Mouse (Mus musculus) ES-CJ7 (cell line): ENCODE data around the gene Pofut2.
A peak's percentile ranks its signal among the peaks of the same experiment; 100 is the strongest.
"Not testable (repeated sequence)": the region's sequence is repeated elsewhere in the genome, so short reads cannot be mapped to it uniquely, and the experiment has no call there.

Source experiments
- DNase-seq: peaks from one replicate; pipeline ENCODE4 v3.0.0; 2011; ENCODE audit warnings: low read depth, low spot score

Pofut2 gene

GRCm38 (mm10) chr10:77260166-77260875 lies 1.3 kb downstream of the Pofut2 start:
- DNase-seq = no peak

DNA sequence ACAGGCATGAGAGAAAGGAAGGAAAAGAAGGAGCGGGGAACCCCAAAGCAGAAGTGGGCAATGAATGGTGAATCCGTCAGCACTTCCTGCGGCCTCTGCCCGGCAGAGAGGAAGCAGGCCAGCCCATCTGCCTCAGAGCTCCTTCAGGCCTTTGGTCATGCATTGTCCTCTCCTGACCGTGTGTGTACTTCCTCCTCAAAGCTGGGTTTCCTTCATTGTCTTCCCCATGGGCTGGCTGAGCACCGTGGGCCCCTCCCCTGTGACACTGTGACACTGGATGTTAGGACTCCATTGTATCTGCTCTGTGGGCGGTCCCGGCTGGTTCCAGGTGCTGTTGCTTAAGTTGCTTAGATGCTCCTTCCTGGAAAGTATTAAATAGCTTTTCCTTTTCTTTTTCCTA lies 7.3 kb downstream of the Pofut2 start:
- DNase-seq = peak; percentile 40

GRCm38 (mm10) chr10:77267027-77267426 lies 8.0 kb downstream of the Pofut2 start:
- DNase-seq = no peak

DNA sequence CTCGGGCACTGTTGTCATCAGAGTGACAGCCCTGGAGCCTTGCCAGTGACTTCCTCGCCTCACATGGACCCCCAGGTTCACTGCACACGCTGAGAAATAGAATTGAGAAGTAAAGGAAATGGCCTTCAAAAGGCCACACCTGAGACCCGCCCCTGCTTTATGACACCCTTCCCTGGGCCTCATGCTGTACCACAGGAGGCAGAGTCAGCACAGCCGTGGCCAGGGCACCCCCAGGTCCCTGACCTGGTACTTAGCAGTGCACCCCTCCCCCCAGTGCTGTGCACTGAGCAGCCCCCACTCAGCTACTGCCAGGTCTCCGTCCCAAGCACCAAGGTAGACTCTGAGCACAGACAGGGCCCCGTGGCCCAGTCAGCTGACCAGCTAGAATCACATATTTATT lies 10.1 kb downstream of the Pofut2 start:
- DNase-seq = no peak

GRCm38 (mm10) chr10:77272980-77273730 lies 14.1 kb downstream of the Pofut2 start:
- DNase-seq = peak; percentile 35

- no peak for DNase-seq
Observed at GRCm38 (mm10) chr10:77273798-77274197, 14.8 kb downstream of the Pofut2 start.

DNA sequence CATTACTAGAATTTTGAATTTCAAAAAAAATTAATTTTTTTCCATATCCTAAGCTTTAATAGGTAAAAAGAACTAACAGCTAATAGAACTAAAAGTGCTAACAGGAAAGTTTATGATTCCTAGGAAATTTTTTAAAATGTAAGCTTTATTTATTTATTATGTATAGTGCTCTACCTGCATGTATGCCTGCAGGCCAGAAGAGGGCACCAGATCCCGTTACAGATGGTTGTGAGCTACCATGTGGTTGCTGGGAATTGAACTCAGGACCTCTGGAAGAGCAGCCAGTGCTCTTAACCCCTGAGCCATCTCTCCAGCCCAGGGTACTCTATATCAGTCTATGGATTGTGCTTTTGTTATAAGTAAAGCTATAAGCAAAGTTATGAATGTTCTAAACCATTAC lies 23.1 kb downstream of the Pofut2 start:
- DNase-seq = not testable (repeated sequence)

- DNase-seq = peak; percentile 81
Observed at GRCm38 (mm10) chr10:77282822-77283221, 23.8 kb downstream of the Pofut2 start.

DNA sequence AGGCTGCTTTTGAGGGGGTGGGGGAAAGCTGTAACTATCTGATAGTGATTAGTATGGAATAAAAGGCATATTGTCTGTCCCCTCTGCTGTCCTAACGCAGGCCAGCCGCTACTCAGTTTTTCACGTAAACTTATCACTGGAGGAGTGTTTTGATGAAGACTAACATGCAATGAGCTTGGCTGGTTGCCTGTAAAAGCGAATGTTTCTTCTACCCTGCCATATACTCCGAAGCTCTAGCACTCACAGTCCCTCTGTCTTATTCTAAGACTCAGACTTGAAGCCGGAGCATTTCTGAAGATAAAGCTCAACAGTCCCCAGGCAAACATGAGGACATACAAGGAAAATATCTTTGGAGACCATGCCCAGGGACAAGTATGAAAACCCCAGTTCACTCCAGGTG lies 25.8 kb downstream of the Pofut2 start:
- no peak for DNase-seq

- DNase-seq = no peak
Observed at GRCm38 (mm10) chr10:77287626-77288025, 28.6 kb downstream of the Pofut2 start.

- no peak for DNase-seq
Observed at GRCm38 (mm10) chr10:77288639-77289195, 29.7 kb downstream of the Pofut2 start.

GRCm38 (mm10) chr10:77289559-77289958 lies 30.5 kb downstream of the Pofut2 start:
- no peak for DNase-seq

- no peak for DNase-seq
Observed at GRCm38 (mm10) chr10:77290624-77291366, 31.8 kb downstream of the Pofut2 start.

GRCm38 (mm10) chr10:77294691-77295090 lies 35.7 kb downstream of the Pofut2 start:
- no peak for DNase-seq

GRCm38 (mm10) chr10:77298621-77299020 lies 39.6 kb downstream of the Pofut2 start:
- no peak for DNase-seq

DNA sequence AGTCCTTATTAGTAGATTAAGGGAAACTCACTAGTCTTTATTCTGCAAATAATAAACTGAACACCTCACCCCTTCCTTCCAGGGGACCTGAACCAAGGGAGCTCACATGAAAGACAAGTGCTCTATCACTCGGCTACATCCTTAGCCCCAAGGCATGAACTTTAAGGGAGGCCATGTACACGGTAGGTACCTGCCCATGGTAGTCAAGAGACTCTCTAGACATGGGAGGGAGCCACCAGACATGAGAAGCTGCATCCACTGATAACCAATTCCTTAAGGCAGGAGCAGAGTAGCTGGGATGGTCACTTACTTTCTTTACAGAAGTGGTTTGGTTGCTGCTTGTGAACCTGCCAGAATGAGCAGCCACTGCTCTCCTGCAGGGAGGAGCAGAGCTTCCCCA lies 40.2 kb downstream of the Pofut2 start:
- no peak for DNase-seq

DNA sequence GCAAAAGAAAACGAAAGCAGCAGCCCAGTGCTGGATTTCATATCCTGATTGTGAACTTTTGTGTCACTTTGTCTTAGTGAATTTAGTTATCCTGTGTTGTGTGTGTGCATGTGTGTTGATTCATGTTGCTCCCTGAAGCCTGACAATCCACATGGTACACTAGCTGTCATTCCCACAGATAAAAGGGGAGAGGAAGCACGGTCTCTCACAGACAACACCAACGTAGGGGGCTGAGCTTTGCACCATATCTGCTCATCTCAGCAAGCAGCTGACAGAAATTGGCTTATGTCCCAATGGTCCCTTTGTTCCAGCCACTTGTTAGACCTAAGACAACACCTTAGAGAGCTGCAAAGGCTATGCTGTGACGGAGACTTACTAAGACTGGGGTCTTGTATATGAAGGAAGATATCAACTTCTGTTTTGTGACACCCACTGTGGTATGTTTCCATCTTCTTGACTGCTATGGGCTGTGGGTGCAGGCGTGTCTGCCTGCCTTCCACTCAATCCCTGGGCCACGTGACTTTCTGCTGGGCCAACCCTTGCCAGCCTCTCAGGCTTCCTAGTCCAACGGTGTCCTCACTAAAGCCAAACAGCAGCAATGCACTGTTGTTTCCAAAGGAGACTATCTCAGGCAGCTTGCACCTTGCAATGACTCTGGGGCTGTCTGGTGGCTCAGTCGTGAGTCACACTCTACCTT lies 41.4 kb downstream of the Pofut2 start:
- no peak for DNase-seq

- no peak for DNase-seq
Observed at GRCm38 (mm10) chr10:77300934-77301297, 41.9 kb downstream of the Pofut2 start.

DNA sequence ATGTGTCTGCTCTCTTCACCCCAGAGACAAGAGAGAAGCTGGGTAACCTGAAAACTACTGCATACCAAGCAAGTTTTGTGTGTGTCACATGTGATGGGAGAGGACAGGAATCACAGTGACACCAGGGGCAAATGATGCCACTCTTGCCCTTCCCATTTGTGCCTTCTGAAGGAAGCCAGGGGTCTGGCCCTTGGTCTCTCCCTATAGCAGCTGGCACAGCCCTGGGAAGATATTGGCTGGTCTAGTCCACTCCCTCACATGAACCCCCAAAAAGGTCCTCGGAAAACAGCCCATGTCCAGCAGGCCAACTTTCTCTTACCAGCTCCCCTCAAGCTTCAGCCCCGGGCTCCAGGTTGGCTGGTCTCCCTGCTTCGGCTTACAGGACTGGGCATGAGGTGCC lies 45.3 kb downstream of the Pofut2 start:
- DNase-seq = no peak

DNA sequence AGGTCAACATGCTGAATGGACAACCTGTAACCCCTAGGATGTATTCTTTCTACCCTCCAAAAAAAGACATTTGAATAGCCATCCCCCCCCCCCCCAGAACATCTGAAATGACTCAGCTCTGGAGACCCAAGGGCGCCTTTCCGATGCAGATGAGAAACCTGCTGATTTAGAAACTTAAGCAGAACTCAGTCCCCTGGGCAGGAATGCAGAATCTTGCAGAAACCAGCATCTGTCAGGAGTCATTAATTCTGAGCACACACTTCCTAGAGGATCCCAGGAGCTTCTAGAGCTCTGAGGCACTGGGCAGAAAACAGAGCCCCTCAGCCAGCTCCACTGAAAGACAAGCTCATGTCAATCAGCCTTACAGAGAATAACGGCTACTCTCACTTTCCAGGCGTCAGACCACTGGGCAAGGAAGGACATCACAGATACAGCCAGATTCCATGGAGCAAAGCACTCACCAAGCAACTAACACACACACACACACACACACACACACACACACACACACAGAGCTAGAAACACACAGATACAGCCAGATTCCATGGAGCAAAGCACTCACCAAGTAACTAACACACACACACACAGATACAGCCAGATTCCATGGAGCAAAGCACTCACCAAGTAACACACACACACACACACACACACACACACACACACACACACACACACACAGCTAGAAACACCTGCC lies 46.0 kb downstream of the Pofut2 start:
- DNase-seq = no peak

- no peak for DNase-seq
Observed at GRCm38 (mm10) chr10:77305766-77306165, 46.7 kb downstream of the Pofut2 start.
